Mouse (Mus musculus) spleen, adult 2 months (tissue): ENCODE results near the gene Baz1b. TPM values are rescaled to one million over a fixed set of nuclear protein-coding genes. Genes with fewer than 3 reads are reported as not detected.

ENCODE experiments used
- DNase-seq, 2 experiments: peaks; one replicate each; pipeline versions ENCODE4 v3.0.0 to v3.0.0-alpha.2; 2012 to 2021; ENCODE audit warnings: low spot score in 2 of 2, low read depth in 1 of 2
- H3K27ac ChIP-seq: fragments of 200-500 bp; 2 replicates; pipeline ENCODE4 v1.5.1; 2012; ENCODE audit warnings: low read length, inconsistent platforms; ENCODE audit not compliant: insufficient read depth
- H3K27me3 ChIP-seq: fragments of 200-500 bp; 2 replicates; pipeline ENCODE4 v1.6.1; 2012; ENCODE audit warnings: mild to moderate bottlenecking, moderate library complexity, low read length, inconsistent platforms; ENCODE audit not compliant: control insufficient read depth, insufficient read depth
- H3K36me3 ChIP-seq: fragments of 200-500 bp; 2 replicates; pipeline ENCODE4 v1.6.1; 2012; ENCODE audit warnings: mild to moderate bottlenecking, low read length, inconsistent platforms; ENCODE audit not compliant: control insufficient read depth, insufficient read depth
- H3K4me1 ChIP-seq: fragments of 200-500 bp; 2 replicates; pipeline ENCODE4 v1.6.1; 2011; ENCODE audit warnings: inconsistent platforms; ENCODE audit not compliant: control insufficient read depth, insufficient read depth, insufficient read length
- H3K4me3 ChIP-seq: fragments of 200-500 bp; 2 replicates; pipeline ENCODE4 v1.5.1; 2011; ENCODE audit warnings: mild to moderate bottlenecking, inconsistent platforms; ENCODE audit not compliant: insufficient read depth, insufficient read length; ENCODE audit errors: extremely low read depth
- CTCF ChIP-seq: fragments of 200-500 bp; IDR thresholded peaks from 2 replicates; pipeline ENCODE4 v1.5.1; 2011; ENCODE audit warnings: mild to moderate bottlenecking, inconsistent platforms; ENCODE audit not compliant: insufficient read depth, insufficient read length, insufficient replicate concordance; ENCODE audit errors: extremely low read depth
- POLR2A ChIP-seq: fragments of 200-500 bp; IDR thresholded peaks from 2 replicates; pipeline ENCODE4 v1.6.1; 2011; ENCODE audit warnings: low read depth, low read length, inconsistent platforms
- WGBS: fragments of 180-500 bp; shearing (Covaris S2); methylation state at CpG from one replicate; pipeline ENCODE4 v1.1.7; 2018; 5-methylcytosine and 5-hydroxymethylcytosine counted together
- polyA plus RNA-seq: library from polyadenylated mRNA; depleted of rRNA; stranded (reverse); fragments of >200 nt; gene quantifications from 2 replicates; pipeline ENCODE4 v1.2.3, GENCODE M21; 2012; rRNA removed

The Baz1b gene
- polyA plus RNA-seq, 1 experiment, result 22.6 TPM

DNA sequence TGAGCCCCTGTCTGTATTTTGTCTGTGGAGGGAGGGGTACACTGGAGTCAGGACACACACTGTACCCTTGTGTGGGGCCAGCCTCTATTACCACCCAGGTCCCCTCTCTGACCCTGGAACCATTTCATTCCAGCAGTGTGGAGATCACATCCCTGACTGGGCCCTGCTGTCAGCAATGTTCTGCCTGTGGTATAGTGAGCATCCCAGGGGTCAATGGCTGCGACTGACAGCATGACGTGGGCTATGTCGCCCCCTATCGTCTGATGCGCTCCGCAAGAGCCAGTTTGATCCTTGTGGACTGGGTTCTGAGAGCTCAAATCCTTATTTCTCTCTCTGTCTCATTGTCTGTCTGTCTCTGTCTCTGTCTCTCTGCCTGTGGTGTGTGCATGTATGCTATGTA is 99.1 kb downstream of the Baz1b start:
- Histone ChIP-seq H3K27ac (no peak overlapping the region), H3K36me3 (no peaks in the 10 kb centered on the region), H3K4me3 (no peak overlapping the region), H3K4me1 (no peaks in the 10 kb centered on the region), H3K27me3 (no peaks in the 10 kb centered on the region)
- WGBS, result 2% methylated on average over 6 of the region's 6 CpGs
- peak; percentile 9 to 58 for DNase-seq
- no peak for TF ChIP-seq POLR2A
- peak; percentile 85; the same call in 1 of the 2 replicates for TF ChIP-seq CTCF

DNA sequence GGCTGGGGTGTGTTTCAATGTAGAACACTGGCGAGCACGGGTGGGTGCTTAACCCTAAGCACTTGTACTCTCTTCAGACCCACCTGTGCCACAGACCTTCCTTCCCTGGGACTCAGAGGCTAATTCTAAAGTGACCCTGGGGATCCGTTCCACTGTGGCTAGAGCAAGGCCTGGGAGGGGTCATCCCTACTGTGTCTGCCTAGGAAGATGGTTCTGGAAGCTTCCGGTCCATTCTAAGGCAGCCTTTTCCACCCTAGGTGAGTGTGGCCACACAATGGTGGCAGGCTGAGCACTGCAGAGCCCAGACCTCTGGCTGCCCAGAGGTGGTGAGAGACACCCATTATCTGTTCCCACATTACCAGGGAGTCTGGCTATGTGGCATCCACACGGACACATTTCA is 99.9 kb downstream of the Baz1b start:
- H3K4me1 ChIP-seq, result no peaks in the 10 kb centered on the region
- TF ChIP-seq POLR2A, result no peak
- no peak for TF ChIP-seq CTCF
- no peak overlapping the region for H3K27ac ChIP-seq
- H3K4me3 ChIP-seq, result no peak overlapping the region
- DNase-seq, result no peak
- H3K36me3 ChIP-seq, result no peaks in the 10 kb centered on the region
- WGBS, result 86% methylated on average over 5 of the region's 5 CpGs
- no peaks in the 10 kb centered on the region for H3K27me3 ChIP-seq

DNA sequence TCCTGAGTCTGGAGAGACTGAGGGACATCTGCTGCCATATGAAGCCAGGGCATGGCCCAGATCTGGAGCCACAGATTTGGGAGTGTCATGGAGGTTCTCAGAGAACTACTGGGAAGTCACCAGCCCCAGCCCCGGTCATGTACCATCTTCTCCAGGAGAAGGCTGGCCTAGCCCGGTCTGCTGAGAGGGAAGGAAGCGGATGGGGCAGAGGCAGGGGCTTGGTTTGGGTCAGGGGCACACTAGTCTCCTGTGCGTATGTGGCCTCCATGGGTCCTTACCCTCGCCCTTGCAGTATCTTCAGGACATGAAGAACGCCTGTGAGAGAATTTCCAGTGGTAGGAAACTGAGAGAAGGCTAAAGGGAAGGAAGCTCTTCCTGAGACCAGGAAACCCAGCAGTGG is 103.6 kb downstream of the Baz1b start:
- H3K4me1 ChIP-seq, result no peaks in the 10 kb centered on the region
- H3K4me3 ChIP-seq, result no peak overlapping the region
- no peaks in the 10 kb centered on the region for H3K36me3 ChIP-seq
- H3K27me3 ChIP-seq, result no peaks in the 10 kb centered on the region
- no peak overlapping the region for H3K27ac ChIP-seq
- WGBS, result 84% methylated on average over 6 of the region's 6 CpGs
- TF ChIP-seq POLR2A (no peak), CTCF (no peak)
- no peak for DNase-seq

DNA sequence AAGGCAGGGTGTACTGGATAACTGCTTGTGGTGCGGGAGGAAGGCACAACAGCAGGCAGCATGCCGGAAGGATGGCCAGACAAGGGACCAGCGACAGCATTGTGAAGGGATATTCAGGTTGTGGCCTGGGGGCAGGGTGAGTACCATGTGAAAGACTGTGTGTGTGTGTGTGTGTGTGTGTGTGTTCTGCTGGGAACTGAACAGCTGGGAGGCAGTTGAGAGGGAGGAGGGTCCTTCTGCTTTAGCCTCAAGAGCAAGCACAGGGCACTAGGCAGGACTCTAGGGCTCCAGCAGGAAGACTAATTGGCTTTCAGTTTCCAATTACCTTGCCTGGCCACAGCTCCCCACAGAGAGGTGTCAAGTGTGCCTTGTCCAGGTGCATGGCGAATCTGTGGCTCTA is 104.1 kb downstream of the Baz1b start:
- Histone ChIP-seq H3K27ac (no peak overlapping the region), H3K27me3 (no peaks in the 10 kb centered on the region), H3K4me1 (no peaks in the 10 kb centered on the region), H3K4me3 (no peak overlapping the region), H3K36me3 (no peaks in the 10 kb centered on the region)
- no peak for DNase-seq
- 80% methylated on average over 4 of the region's 4 CpGs for WGBS
- TF ChIP-seq CTCF, result no peak
- no peak for TF ChIP-seq POLR2A

DNA sequence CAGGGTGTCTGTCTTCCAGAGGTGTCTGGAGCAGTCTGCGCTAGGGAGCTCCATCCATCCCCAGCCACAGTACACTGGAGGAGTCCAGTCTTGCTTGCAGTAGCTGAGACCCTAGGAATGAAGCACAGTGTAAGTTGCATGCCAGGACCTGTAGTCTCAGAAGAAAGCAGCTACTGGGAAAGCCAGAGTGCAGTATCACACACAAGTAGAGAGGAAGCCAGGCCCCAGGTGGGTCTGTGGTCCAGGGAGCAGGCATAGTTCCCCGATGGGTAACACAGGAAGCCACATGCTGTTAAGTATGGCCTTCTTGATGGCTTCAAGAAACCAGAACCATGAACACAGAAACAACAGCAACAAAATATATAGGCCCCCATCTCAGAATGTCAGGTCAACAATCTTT is 104.9 kb downstream of the Baz1b start:
- DNase-seq, result no peak
- no peaks in the 10 kb centered on the region for H3K36me3 ChIP-seq
- no peak overlapping the region for H3K27ac ChIP-seq
- WGBS, result 50% methylated on average over 2 of the region's 2 CpGs
- no peak overlapping the region for H3K4me3 ChIP-seq
- no peaks in the 10 kb centered on the region for H3K4me1 ChIP-seq
- TF ChIP-seq POLR2A, result no peak
- TF ChIP-seq CTCF, result no peak
- no peaks in the 10 kb centered on the region for H3K27me3 ChIP-seq

Other genes starting within 250 kb of the Baz1b start
- 0.38 and 0.44 TPM in 2 replicates for gene Cldn4, start 240.3 kb upstream of the Baz1b start, polyA plus RNA-seq
- gene Cldn3, start 201.1 kb upstream of the Baz1b start, polyA plus RNA-seq, result 3.1 and 5.0 TPM in 2 replicates
- 43.6 and 53.7 TPM in 2 replicates for gene Abhd11, start 178.1 kb upstream of the Baz1b start, polyA plus RNA-seq
- 8.5 and 9.0 TPM in 2 replicates for gene Stx1a, start 163.8 kb upstream of the Baz1b start, polyA plus RNA-seq
- gene Dnajc30, start 123.1 kb upstream of the Baz1b start, polyA plus RNA-seq, result 15.5 and 23.5 TPM in 2 replicates
- gene Bud23, start 122.3 kb upstream of the Baz1b start, polyA plus RNA-seq, result 47.5 and 67.3 TPM in 2 replicates
- 0.78 and 1.4 TPM in 2 replicates for gene Vps37d, start 109.0 kb upstream of the Baz1b start, polyA plus RNA-seq
- gene Mlxipl, start 97.4 kb upstream of the Baz1b start, polyA plus RNA-seq, result 0.70 and 1.2 TPM in 2 replicates
- 6.1 and 7.2 TPM in 2 replicates for gene Tbl2, start 37.6 kb upstream of the Baz1b start, polyA plus RNA-seq
- gene Bcl7b, start 19.0 kb upstream of the Baz1b start, polyA plus RNA-seq, result 34.3 and 37.3 TPM in 2 replicates
- 0.55 and 0.67 TPM in 2 replicates for gene Fzd9, start 64.0 kb downstream of the Baz1b start, polyA plus RNA-seq
- gene Fkbp6, start 162.8 kb downstream of the Baz1b start, polyA plus RNA-seq, result not detected in 2 replicates
- 0.31 and 0.55 TPM in 2 replicates for gene Trim50, start 166.0 kb downstream of the Baz1b start, polyA plus RNA-seq
- gene Nsun5, start 182.7 kb downstream of the Baz1b start, polyA plus RNA-seq, result 31.1 and 33.7 TPM in 2 replicates
- 26.5 and 29.6 TPM in 2 replicates for gene Pom121, start 207.3 kb downstream of the Baz1b start, polyA plus RNA-seq